Mouse (Mus musculus): ENCODE measurements around the gene Gm21964. TPM values are rescaled to one million over a fixed set of nuclear protein-coding genes. Genes with fewer than 3 reads are reported as not detected.

Gene Gm21964
- polyA plus RNA-seq, 1 experiment from 2014 or later, result not detected

DNA sequence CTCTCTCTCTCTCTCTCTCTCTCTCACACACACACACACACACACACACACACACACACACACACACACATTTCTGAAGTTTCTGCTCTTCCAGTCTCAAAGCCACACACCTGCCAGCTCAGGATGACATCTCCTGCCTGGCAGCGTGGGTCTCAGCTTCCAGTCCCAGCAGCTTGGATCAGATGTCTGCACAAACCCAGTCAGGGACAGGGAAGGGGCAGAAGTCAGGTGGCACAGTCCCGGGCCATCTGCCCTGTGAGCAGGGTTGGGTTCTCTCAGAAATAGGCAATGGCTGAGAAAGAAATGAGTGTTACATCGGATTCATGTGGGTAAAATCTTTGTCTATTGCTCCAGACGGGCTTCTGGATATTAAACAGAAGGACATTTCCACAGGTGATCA is 39.8 kb downstream of the Gm21964 start:
- Histone ChIP-seq H3K9me3 (ENCODE audit: control insufficient read depth) (no peaks in the 10 kb centered on the region), H3K36me3 (ENCODE audit: control insufficient read depth, insufficient read depth) (no peaks in the 10 kb centered on the region), H3K9ac (ENCODE audit: low read depth, low read length) (no peak overlapping the region), H3K27me3 (replicated peaks; ENCODE audit: control insufficient read depth, insufficient read depth, low read length) (no peaks in the 10 kb centered on the region), H3K4me2 (replicated peaks; ENCODE audit: low read depth) (no peak overlapping the region), H3K4me1 (replicated peaks; ENCODE audit: control insufficient read depth, insufficient read depth, low read length) (no peaks in the 10 kb centered on the region), H3K4me3 (ENCODE audit: low read depth, low read length) (no peak overlapping the region), H3K27ac (ENCODE audit: low read depth, low read length) (no peak overlapping the region)
- 69% methylated on average over 4 of the region's 4 CpGs for WGBS
- TF ChIP-seq CTCF (IDR thresholded peaks at IDR 0.05; ENCODE audit: low read depth), result no peak
- ATAC-seq, result no peak

DNA sequence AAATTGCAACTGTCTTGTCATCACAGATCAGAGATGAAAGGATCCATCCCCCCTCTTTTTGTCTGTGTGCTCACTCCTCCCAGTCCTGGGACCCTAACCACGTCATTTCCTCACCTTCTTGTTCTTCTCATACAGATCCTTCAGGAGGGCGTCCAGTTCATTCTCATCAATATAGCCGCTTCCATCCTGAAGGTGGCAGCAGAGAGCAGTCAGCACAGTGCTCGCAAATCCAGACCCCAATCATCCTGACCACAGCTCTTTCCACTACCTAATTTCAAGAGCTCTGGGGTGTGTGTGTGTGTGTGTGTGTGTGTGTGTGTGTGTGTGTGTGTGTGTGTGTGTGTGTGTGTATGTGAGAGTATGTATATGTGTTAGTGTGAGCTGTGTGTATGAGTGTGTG is 44.5 kb downstream of the Gm21964 start:
- Histone ChIP-seq H3K27me3 (replicated peaks; ENCODE audit: control insufficient read depth, insufficient read depth, low read length) (no peaks in the 10 kb centered on the region), H3K27ac (ENCODE audit: low read depth, low read length) (no peak overlapping the region), H3K4me3 (ENCODE audit: low read depth, low read length) (no peak overlapping the region), H3K4me1 (replicated peaks; ENCODE audit: control insufficient read depth, insufficient read depth, low read length) (no peaks in the 10 kb centered on the region), H3K36me3 (ENCODE audit: control insufficient read depth, insufficient read depth) (no peaks in the 10 kb centered on the region), H3K4me2 (replicated peaks; ENCODE audit: low read depth) (no peak overlapping the region), H3K9me3 (ENCODE audit: control insufficient read depth) (no peaks in the 10 kb centered on the region), H3K9ac (ENCODE audit: low read depth, low read length) (no peak overlapping the region)
- WGBS, result under 1% methylated on average over 4 of the region's 4 CpGs
- no peak for ATAC-seq
- TF ChIP-seq CTCF (IDR thresholded peaks at IDR 0.05; ENCODE audit: low read depth), result peak; percentile 93

DNA sequence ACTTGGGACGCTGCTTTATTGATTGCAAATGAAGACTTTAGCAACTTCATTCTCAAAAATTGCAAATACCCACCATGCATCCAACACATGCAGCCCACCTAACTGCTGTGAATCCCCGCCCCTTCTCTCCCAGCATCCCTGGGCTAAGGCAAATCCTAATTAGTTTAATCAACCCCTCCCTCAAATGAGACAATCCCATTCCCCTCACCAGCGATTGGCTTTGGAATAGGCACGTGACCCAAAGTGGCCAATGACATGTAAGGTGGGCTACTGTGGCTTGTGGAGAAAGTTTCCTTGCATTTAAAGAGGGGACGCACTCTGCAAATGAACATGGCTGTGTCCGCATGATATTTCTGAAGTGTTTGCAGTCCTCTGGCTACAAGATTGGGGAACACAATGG is 51.9 kb downstream of the Gm21964 start:
- Histone ChIP-seq H3K27me3 (replicated peaks; ENCODE audit: control insufficient read depth, insufficient read depth, low read length) (no peaks in the 10 kb centered on the region), H3K4me3 (ENCODE audit: low read depth, low read length) (no peak overlapping the region), H3K4me1 (replicated peaks; ENCODE audit: control insufficient read depth, insufficient read depth, low read length) (no peaks in the 10 kb centered on the region), H3K9ac (ENCODE audit: low read depth, low read length) (no peak overlapping the region), H3K27ac (ENCODE audit: low read depth, low read length) (no peak overlapping the region), H3K4me2 (replicated peaks; ENCODE audit: low read depth) (no peak overlapping the region), H3K36me3 (ENCODE audit: control insufficient read depth, insufficient read depth) (no peaks in the 10 kb centered on the region), H3K9me3 (ENCODE audit: control insufficient read depth) (no peaks in the 10 kb centered on the region)
- no peak for TF ChIP-seq CTCF (IDR thresholded peaks at IDR 0.05; ENCODE audit: low read depth)
- 68% methylated on average over 6 of the region's 6 CpGs for WGBS
- ATAC-seq, result no peak

Other genes with a start within 250 kb of the Gm21964 start
- 3.1 and 4.1 TPM in 2 replicates for gene Phlpp2, start 232.7 kb upstream of the Gm21964 start, polyA plus RNA-seq (2015; fragmentation: Nextera tagmentation; extraction: Ambion mirVana)
- gene Marveld3, start 139.0 kb upstream of the Gm21964 start, polyA plus RNA-seq (2015; fragmentation: Nextera tagmentation; extraction: Ambion mirVana), result 24.9 and 25.0 TPM in 2 replicates
- 0.12 TPM in 1 of 2 replicates, not detected in the other for gene Tat, start 110.8 kb upstream of the Gm21964 start, polyA plus RNA-seq (2015; fragmentation: Nextera tagmentation; extraction: Ambion mirVana)
- gene Chst4, start 61.5 kb upstream of the Gm21964 start, polyA plus RNA-seq (2015; fragmentation: Nextera tagmentation; extraction: Ambion mirVana), result 5.5 and 6.2 TPM in 2 replicates
- 2.4 and 2.6 TPM in 2 replicates for gene Zfp612, start 21.5 kb upstream of the Gm21964 start, polyA plus RNA-seq (2015; fragmentation: Nextera tagmentation; extraction: Ambion mirVana)
- gene Gm17720, start 1.5 kb downstream of the Gm21964 start, polyA plus RNA-seq (2015; fragmentation: Nextera tagmentation; extraction: Ambion mirVana), result not detected in 2 replicates
- gene Calb2, start 67.0 kb downstream of the Gm21964 start, polyA plus RNA-seq (2015; fragmentation: Nextera tagmentation; extraction: Ambion mirVana), result 0.26 and 0.27 TPM in 2 replicates
- gene Cmtr2, start 114.5 kb downstream of the Gm21964 start, polyA plus RNA-seq (2015; fragmentation: Nextera tagmentation; extraction: Ambion mirVana), result 3.0 and 3.5 TPM in 2 replicates
- gene Hydin, start 165.8 kb downstream of the Gm21964 start, polyA plus RNA-seq (2015; fragmentation: Nextera tagmentation; extraction: Ambion mirVana), result 0.05 and 0.07 TPM in 2 replicates